Mouse (Mus musculus) macrophage (primary cell): ENCODE measurements around the gene Hsd17b12. TPM values are rescaled to one million over a fixed set of nuclear protein-coding genes. Genes with fewer than 3 reads are reported as not detected.

Experiments used
- H3K27ac ChIP-seq: fragments of 350-480 bp; formaldehyde crosslinking; 2 replicates; pipeline ENCODE4 v1.9.0; 2021
- H3K36me3 ChIP-seq: fragments of 350-480 bp; formaldehyde crosslinking; 2 replicates; pipeline ENCODE4 v1.9.0; 2021; ENCODE audit errors: inconsistent target
- H3K4me3 ChIP-seq: fragments of 350-480 bp; formaldehyde crosslinking; 2 replicates; pipeline ENCODE4 v1.9.0; 2021; ENCODE audit errors: inconsistent target
- H3K79me2 ChIP-seq: fragments of 350-480 bp; formaldehyde crosslinking; 2 replicates; pipeline ENCODE4 v1.9.0; 2021; ENCODE audit errors: inconsistent target
- WGBS: methylation state at CpG from one replicate; pipeline ENCODE4 v1.1.7; 2026; ENCODE audit warnings: inconsistent platforms; ENCODE audit not compliant: missing documents; 5-methylcytosine and 5-hydroxymethylcytosine counted together
- polyA plus RNA-seq: library from polyadenylated mRNA; stranded (reverse); fragments of 250-400 nt; gene quantifications from 3 replicates; pipeline ENCODE4 v1.2.4, GENCODE M21; 2018; ENCODE audit warnings: inconsistent platforms

Hsd17b12 gene
- polyA plus RNA-seq, 1 experiment from 2014 or later, result 134 TPM

GRCm38 (mm10) chr2:94002331-94002730, 155.4 kb downstream of the Hsd17b12 start:
- Histone ChIP-seq H3K4me3 (no peak overlapping the region), H3K36me3 (peaks cover 73% of the 10 kb centered on the region), H3K27ac (no peak overlapping the region), H3K79me2 (no peaks in the 10 kb centered on the region)
- 0% methylated on average over 2 of the region's 2 CpGs for WGBS

DNA sequence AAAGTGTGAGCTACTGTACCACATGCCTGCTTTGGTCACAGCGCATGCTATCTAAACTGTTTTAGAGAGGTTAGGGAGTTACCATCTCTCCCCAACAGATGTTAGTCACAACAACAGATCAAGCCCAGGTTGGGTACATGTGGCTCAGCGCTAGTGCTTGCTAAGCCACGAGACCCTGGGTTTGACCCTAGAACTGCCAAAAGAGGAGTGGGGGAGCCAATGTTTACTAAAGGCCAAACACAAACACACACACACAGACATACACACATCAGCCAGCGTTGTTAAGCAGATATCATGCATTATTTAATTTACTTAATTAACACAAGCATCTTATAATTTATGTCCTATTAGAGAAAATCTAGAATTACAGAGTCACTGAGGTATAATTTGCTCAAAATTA, 155.8 kb downstream of the Hsd17b12 start:
- 94% methylated on average over 4 of the region's 4 CpGs for WGBS
- no peak overlapping the region for H3K4me3 ChIP-seq
- H3K79me2 ChIP-seq, result no peaks in the 10 kb centered on the region
- H3K27ac ChIP-seq, result no peak overlapping the region
- H3K36me3 ChIP-seq, result peaks cover 72% of the 10 kb centered on the region

DNA sequence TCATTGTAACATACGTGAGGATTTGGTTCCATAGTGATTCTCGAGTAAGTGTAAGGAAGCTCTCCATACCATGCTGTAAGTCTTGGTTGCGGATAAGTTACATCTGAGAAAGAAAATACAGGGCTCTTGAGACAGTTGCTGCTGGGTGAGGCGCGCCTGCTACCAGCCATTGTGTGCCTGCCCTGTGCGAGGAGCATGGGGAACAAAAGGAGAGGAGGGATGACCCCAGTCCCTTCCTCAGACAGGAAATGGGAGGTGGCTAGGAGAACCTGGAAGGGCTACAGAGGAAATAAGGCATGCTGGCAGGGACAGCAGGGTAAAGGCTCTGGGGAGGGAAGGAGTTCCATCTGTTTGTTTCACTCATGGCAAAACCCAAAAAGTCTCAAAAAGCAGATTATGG, 156.4 kb downstream of the Hsd17b12 start:
- Histone ChIP-seq H3K4me3 (no peak overlapping the region), H3K27ac (no peak overlapping the region), H3K36me3 (peaks cover 73% of the 10 kb centered on the region), H3K79me2 (no peaks in the 10 kb centered on the region)
- 93% methylated on average over 6 of the region's 6 CpGs for WGBS

DNA sequence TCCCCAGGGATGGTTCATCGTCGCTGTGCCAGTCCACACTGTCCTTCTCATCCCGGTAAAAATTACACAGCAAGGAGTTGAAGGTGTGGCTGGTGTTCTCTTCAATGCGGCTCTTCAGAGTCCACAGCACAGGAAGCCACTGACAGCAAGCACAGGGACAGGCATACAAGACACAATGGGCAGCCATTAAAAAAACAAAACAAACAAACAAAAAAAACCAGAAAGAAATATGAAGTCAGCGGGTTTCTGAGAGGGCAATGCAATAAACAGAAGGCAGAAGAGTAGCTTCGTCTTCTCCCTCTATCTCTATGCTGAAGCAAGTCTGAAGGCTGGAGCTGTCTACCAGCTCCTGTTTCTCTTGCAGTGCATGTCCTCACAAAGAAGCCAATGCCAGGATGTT, 161.5 kb downstream of the Hsd17b12 start, which contains the start of gene Gm27027:
Gene Gm27027 (minus strand): TSS at position 101 of the 400 bp plus-strand sequence.
- 89% methylated on average over 6 of the region's 6 CpGs for WGBS
- Histone ChIP-seq H3K4me3 (no peak within 1 kb of the TSS), H3K79me2 (no peaks in the 10 kb centered on the region), H3K27ac (no peak within 1 kb of the TSS), H3K36me3 (peaks cover 74% of the 10 kb centered on the region)

GRCm38 (mm10) chr2:93992810-93993209, 165.0 kb downstream of the Hsd17b12 start:
- Histone ChIP-seq H3K79me2 (no peaks in the 10 kb centered on the region), H3K27ac (no peak overlapping the region), H3K36me3 (peaks cover 72% of the 10 kb centered on the region), H3K4me3 (no peak overlapping the region)
- 89% methylated on average over 3 of the region's 3 CpGs for WGBS

GRCm38 (mm10) chr2:93992259-93992658, 165.5 kb downstream of the Hsd17b12 start:
- H3K79me2 ChIP-seq, result no peaks in the 10 kb centered on the region
- H3K4me3 ChIP-seq, result no peak overlapping the region
- 88% methylated on average over 5 of the region's 5 CpGs for WGBS
- H3K36me3 ChIP-seq, result peaks cover 73% of the 10 kb centered on the region
- no peak overlapping the region for H3K27ac ChIP-seq

DNA sequence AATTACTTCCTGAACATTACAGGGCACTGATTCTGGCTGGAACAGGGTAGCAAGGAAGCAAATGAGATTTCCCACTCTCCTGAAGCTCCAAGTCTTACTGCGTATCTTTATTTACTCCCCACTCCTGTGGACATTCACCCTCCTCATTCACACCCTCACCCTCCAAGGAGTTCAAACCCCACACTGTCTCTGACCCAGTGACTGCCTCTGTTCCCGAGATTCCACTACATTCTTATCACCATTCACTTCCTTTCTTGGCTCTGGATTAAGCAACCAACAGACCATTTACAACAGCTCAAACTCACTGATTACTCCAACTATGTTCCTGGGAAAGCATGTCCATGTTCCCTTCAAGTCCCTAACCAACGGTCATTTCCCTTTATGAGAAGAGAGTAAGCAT, 166.4 kb downstream of the Hsd17b12 start:
- peaks cover 74% of the 10 kb centered on the region for H3K36me3 ChIP-seq

GRCm38 (mm10) chr2:93988440-93988839, 169.3 kb downstream of the Hsd17b12 start:
- H3K36me3 ChIP-seq, result peaks cover 51% of the 10 kb centered on the region; the same call in 1 of the 2 replicates
- H3K4me3 ChIP-seq, result no peak overlapping the region
- WGBS, result 73% methylated on average over 2 of the region's 2 CpGs
- H3K27ac ChIP-seq, result no peak overlapping the region
- no peaks in the 10 kb centered on the region for H3K79me2 ChIP-seq

More for the DNA sequence above, 166.4 kb downstream of the Hsd17b12 start:
- Histone ChIP-seq H3K79me2 (no peaks in the 10 kb centered on the region), H3K27ac (no peak overlapping the region), H3K4me3 (no peak overlapping the region)
- WGBS, result 93% methylated on average over 3 of the region's 3 CpGs

Other genes starting within 250 kb of the Hsd17b12 start
- 0.25 TPM in 1 of 3 replicates, not detected in the others for gene Gm13889, start 200.8 kb downstream of the Hsd17b12 start, polyA plus RNA-seq
- not detected in 3 replicates for gene Gm27027, start 161.6 kb downstream of the Hsd17b12 start, polyA plus RNA-seq
- gene Alkbh3, start 147.2 kb downstream of the Hsd17b12 start, polyA plus RNA-seq, result 31.9 to 40.7 TPM (median 37.9 TPM) in 3 replicates
- 28.1 to 88.1 TPM (median 30.3 TPM) in 3 replicates for gene Ttc17, start 248.7 kb upstream of the Hsd17b12 start, polyA plus RNA-seq